Mouse (Mus musculus): ENCODE results near the gene Wdr41. TPM values are rescaled to one million over a fixed set of nuclear protein-coding genes. Genes with fewer than 3 reads are reported as not detected.

The Wdr41 gene
- polyA plus RNA-seq, 1 experiment from 2014 or later, result 17.3 TPM

GRCm38 (mm10) chr13:95050398-95050797 is 74.3 kb downstream of the Wdr41 start:
- Histone ChIP-seq H3K36me3 (no peaks in the 10 kb centered on the region), H3K27ac (no peak overlapping the region), H3K9me3 (no peaks in the 10 kb centered on the region), H3K4me1 (no peaks in the 10 kb centered on the region), H3K4me3 (no peak overlapping the region), H3K27me3 (ENCODE audit: insufficient read depth, poor library complexity, severe bottlenecking) (no peaks in the 10 kb centered on the region)
- no peak for DNase-seq (ENCODE audit: low spot score)
- WGBS, result 67% methylated on average over 4 of the region's 4 CpGs

GRCm38 (mm10) chr13:95052421-95052820 is 76.3 kb downstream of the Wdr41 start:
- 73% methylated on average over 3 of the region's 3 CpGs for WGBS

GRCm38 (mm10) chr13:95055742-95056388 is 79.7 kb downstream of the Wdr41 start:
- no peaks in the 10 kb centered on the region for H3K36me3 ChIP-seq
- H3K27me3 ChIP-seq (ENCODE audit: insufficient read depth, poor library complexity, severe bottlenecking), result no peaks in the 10 kb centered on the region
- no peak overlapping the region for H3K4me3 ChIP-seq
- H3K27ac ChIP-seq, result no peak overlapping the region
- H3K9me3 ChIP-seq, result no peaks in the 10 kb centered on the region
- H3K4me1 ChIP-seq, result no peaks in the 10 kb centered on the region
- DNase-seq (ENCODE audit: low spot score), result no peak
- WGBS, result 82% methylated on average over 1 of the region's 1 CpGs

More at GRCm38 (mm10) chr13:95052421-95052820, 76.3 kb downstream of the Wdr41 start:
- no peak overlapping the region for H3K27ac ChIP-seq
- no peaks in the 10 kb centered on the region for H3K4me1 ChIP-seq
- H3K27me3 ChIP-seq (ENCODE audit: insufficient read depth, poor library complexity, severe bottlenecking), result no peaks in the 10 kb centered on the region
- H3K9me3 ChIP-seq, result no peaks in the 10 kb centered on the region
- H3K36me3 ChIP-seq, result no peaks in the 10 kb centered on the region
- peak; percentile 51 for DNase-seq (ENCODE audit: low spot score)
- no peak overlapping the region for H3K4me3 ChIP-seq

GRCm38 (mm10) chr13:95056501-95057280 is 80.5 kb downstream of the Wdr41 start:
- Histone ChIP-seq H3K9me3 (no peaks in the 10 kb centered on the region), H3K27ac (no peak overlapping the region), H3K4me3 (no peak overlapping the region), H3K27me3 (ENCODE audit: insufficient read depth, poor library complexity, severe bottlenecking) (no peaks in the 10 kb centered on the region), H3K36me3 (no peaks in the 10 kb centered on the region), H3K4me1 (no peaks in the 10 kb centered on the region)
- 79% methylated on average over 11 of the region's 11 CpGs for WGBS
- DNase-seq (ENCODE audit: low spot score), result peak; percentile 64

- H3K4me3 ChIP-seq, result no peak overlapping the region
- WGBS, result 83% methylated on average over 4 of the region's 4 CpGs
- peak; percentile 58 for DNase-seq (ENCODE audit: low spot score)
- no peaks in the 10 kb centered on the region for H3K9me3 ChIP-seq
- H3K4me1 ChIP-seq, result no peaks in the 10 kb centered on the region
- no peaks in the 10 kb centered on the region for H3K27me3 ChIP-seq (ENCODE audit: insufficient read depth, poor library complexity, severe bottlenecking)
- no peak overlapping the region for H3K27ac ChIP-seq
- no peaks in the 10 kb centered on the region for H3K36me3 ChIP-seq
Observed at GRCm38 (mm10) chr13:95058885-95059284, 82.7 kb downstream of the Wdr41 start.

GRCm38 (mm10) chr13:95063390-95064017 is 87.4 kb downstream of the Wdr41 start:
- H3K4me3 ChIP-seq, result no peak overlapping the region

GRCm38 (mm10) chr13:95067854-95068253 is 91.7 kb downstream of the Wdr41 start:
- Histone ChIP-seq H3K27me3 (ENCODE audit: insufficient read depth, poor library complexity, severe bottlenecking) (no peaks in the 10 kb centered on the region), H3K4me3 (no peak overlapping the region), H3K4me1 (no peaks in the 10 kb centered on the region), H3K27ac (no peak overlapping the region), H3K9me3 (no peaks in the 10 kb centered on the region), H3K36me3 (no peaks in the 10 kb centered on the region)
- no peak for DNase-seq (ENCODE audit: low spot score)
- 67% methylated on average over 6 of the region's 6 CpGs for WGBS

More at GRCm38 (mm10) chr13:95063390-95064017, 87.4 kb downstream of the Wdr41 start:
- Histone ChIP-seq H3K4me1 (no peaks in the 10 kb centered on the region), H3K27ac (no peak overlapping the region), H3K9me3 (no peaks in the 10 kb centered on the region), H3K36me3 (no peaks in the 10 kb centered on the region), H3K27me3 (ENCODE audit: insufficient read depth, poor library complexity, severe bottlenecking) (no peaks in the 10 kb centered on the region)
- no peak for DNase-seq (ENCODE audit: low spot score)
- WGBS, result 51% methylated on average over 4 of the region's 4 CpGs

GRCm38 (mm10) chr13:95070268-95070667 is 94.1 kb downstream of the Wdr41 start:
- DNase-seq (ENCODE audit: low spot score), result peak; percentile 14
- Histone ChIP-seq H3K9me3 (no peaks in the 10 kb centered on the region), H3K36me3 (no peaks in the 10 kb centered on the region), H3K27me3 (ENCODE audit: insufficient read depth, poor library complexity, severe bottlenecking) (no peaks in the 10 kb centered on the region), H3K4me1 (no peaks in the 10 kb centered on the region), H3K4me3 (no peak overlapping the region), H3K27ac (no peak overlapping the region)

Other genes starting within 250 kb of the Wdr41 start
- 222 and 226 TPM in 2 replicates for gene Tbca, start 187.4 kb upstream of the Wdr41 start, polyA plus RNA-seq (2016; fragmentation: Nextera tagmentation; extraction: Ambion mirVana)
- not detected in 2 replicates for gene Otp, start 100.7 kb upstream of the Wdr41 start, polyA plus RNA-seq (2016; fragmentation: Nextera tagmentation; extraction: Ambion mirVana)